Mouse (Mus musculus) 3134 (cell line): ENCODE measurements at regions not wholly inside any gene's neighbourhood (a gene's known extent, or its start where the extent isn't known, plus 50 kb on each side); places are given as distances from the start of the nearest gene placed in this dataset.
"Not testable (repeated sequence)": the region's sequence is repeated elsewhere in the genome, so short reads cannot be mapped to it uniquely, and the experiment has no call there.

Experiments
- DNase-seq: peaks from one replicate; pipeline ENCODE4 v3.0.0-alpha.2; 2011; ENCODE audit warnings: low spot score; ENCODE audit not compliant: insufficient read length; ENCODE audit errors: extremely low read depth

DNA sequence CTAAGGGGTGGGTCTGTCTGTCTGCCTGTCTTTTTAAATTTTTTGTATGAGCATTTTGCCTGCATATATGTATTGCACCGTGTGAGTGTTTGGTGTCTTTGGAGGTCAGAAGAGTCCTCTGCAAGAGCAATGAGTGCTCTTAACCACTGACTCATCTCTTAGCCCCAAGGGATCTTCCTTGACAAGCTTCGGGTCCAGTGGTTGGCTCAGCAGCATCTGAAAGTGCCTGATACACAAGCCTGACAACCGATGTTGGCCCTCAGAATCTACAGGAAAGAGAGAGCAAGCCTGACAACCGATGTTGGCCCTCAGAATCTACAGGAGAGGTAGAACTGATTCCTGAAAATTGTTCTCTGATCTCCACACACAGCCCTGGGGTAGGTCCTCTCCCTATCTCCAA is 110.7 kb upstream of the Teddm2 start:
- DNase-seq: no peak

GRCm38 (mm10) chr1:154016516-154016915 is 116.5 kb upstream of the Teddm2 start:
- no peak for DNase-seq

DNA sequence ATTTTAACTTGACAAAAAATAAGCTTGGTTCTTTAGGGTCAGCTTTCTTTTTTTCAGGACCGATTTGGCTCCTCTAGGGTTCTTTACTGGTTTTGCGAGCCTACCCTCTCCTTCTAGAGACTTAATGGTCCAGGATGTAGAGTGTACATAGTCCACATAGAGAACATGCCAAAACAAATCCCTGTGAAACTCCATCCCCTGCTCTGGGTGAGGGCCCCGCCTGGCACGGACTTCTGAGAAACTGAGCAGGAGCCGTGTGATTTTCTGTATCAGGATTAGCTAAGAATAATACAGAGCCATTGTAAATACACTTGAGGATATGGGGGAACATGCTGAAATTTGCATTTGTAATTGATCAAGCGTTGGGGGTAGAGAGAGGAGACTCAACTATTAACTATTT is 118.2 kb upstream of the Teddm2 start:
- no peak for DNase-seq

GRCm38 (mm10) chr1:154024301-154024700 is 124.3 kb upstream of the Teddm2 start:
- DNase-seq: no peak

DNA sequence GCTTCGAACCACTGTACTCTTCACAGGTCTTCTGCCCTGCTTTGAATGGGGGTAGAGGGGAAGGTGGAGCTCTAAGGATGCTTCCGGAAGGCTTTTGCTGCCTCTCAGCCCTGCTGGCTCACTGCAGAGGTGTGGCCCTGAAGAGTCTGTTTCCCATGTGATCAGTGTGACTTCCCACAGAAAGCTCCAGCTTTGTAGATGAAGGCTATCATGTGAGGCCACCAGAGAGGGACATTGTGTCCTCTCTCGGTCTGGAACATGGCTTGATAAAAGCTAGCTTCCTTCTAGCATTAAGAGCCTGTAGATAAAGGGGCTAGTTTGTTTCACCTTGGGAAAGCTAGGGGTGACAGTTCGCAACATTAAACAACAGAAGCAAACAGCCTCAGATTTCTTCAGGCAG is 127.3 kb upstream of the Teddm2 start:
- DNase-seq: no peak

- no peak for DNase-seq
Measured at GRCm38 (mm10) chr1:154029826-154030225, 129.8 kb upstream of the Teddm2 start.

GRCm38 (mm10) chr1:154032669-154033099 is 132.7 kb upstream of the Teddm2 start:
- peak; percentile 23 for DNase-seq

- DNase-seq: no peak
Measured at GRCm38 (mm10) chr1:154033958-154034606, 134.1 kb upstream of the Teddm2 start.

DNA sequence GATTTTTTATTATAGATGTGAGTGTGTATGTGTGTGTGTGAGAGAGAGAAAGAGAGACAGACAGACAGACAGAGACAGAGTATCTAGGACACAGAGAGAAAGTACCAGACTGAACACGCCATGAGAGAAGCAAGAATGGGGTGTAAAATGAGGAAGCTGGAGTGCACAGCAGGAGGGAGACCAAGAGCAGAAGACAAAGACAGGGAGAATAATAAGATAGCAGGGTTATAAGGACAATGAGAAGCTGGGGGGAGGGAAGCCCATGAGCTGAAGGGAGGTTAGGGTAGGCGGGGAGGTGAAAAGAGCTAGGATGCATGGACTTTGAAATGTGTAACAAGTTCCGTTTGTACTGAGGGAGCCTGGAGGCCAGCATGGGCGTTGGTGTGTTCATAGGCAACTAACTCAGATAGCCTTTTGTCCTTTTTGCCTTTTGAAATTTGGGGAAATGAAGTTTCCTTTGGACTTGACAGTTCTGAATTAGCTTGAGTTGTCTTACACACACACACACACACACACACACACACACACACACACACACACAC is 136.8 kb upstream of the Teddm2 start:
- DNase-seq: no peak

DNA sequence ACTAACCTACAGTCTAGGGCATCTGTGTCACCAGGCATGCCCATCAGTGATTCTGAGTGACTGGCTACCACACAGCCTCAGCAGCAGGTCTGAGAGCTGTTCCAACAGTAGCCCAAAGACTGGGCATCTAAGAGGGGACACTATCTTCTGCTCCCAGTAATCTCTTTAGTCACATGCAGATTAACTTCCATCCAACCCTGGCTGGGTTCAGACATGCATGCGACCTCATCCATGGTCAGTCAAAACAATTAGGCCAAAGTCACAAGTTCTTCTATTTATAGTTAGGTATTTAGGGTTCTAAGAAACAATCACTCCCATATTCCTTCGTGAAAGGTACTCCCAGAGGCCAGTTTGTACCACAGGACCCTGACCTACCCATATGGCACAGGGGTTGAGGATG is 138.2 kb upstream of the Teddm2 start:
- no peak for DNase-seq

- no peak for DNase-seq
Measured at GRCm38 (mm10) chr1:154040907-154041306, 140.9 kb upstream of the Teddm2 start.

DNA sequence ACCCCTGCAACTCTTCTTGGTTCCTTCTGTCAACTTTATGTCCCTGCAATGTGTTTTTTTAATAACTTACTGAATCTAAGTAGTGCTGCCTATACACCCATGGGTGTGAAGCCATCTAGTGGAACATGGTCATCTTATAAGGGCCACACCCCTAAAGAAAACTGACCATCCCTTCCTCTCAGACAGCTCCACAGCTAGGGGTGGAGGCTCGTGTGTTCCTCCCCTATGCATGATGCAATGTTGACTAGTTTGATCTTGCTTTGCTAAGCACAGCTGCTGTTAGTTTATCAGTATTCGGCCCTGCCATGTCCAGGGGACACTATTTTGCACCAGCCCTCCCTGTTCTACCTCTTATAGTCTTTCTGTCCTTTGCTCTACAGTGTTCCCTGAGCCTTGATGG is 142.9 kb upstream of the Teddm2 start:
- no peak for DNase-seq

DNA sequence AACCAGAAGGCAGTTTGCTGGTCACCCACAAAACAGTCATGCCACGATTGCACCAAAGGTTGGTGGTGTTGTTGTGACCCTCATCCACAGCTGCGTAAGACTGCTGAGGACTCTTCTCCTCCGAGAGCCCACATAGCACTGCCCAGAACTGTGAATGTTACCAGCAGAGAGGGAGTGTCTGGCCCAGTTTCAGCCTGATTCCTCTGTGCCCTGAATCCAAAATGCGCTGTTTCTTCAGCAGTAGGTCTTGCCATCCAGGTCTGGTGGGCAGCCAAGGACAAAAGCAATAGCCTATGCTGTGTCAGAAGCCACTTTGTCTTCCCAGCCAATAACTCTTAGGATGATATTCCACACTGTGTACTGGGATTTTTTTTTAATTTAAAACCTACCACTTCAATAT is 144.7 kb upstream of the Teddm2 start:
- no peak for DNase-seq

DNA sequence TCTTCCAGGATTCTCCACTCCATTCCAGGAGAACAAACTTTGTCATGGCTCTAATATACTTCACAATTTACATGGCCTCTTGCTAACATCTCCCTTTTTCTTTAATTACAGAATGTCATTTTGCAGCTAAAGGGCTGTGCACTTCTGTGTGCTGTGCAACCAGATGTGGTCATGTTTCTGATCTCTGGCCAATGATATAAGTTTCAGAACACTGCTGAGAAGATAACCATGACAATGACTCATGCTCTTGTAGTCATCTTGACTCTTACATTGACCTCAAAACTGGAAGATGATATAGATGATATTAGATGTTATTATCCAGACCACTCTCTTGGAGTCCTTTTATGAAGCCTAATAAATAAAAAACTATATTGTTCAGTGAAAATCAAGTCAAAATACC is 145.9 kb upstream of the Teddm2 start:
- DNase-seq: no peak

DNA sequence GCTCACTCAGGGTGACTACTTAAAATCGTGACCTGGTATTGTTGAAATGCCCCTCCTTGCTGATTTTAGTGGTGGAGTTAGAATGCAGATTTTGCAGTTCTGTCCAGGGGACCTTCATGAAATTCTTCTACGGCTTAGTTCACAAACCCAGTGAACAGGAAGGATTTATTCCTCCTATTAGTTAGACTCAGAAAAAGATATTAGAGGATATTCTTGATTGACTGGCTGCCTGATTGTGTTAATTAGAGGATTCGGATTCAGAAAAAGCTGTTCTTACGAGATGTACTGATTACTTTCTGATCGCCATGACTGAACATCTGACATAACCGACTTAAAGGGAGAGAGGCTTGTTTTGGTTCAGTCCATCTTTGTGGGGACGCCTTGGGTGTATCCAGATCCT is 147.3 kb upstream of the Zfp648 start:
- DNase-seq: no peak

GRCm38 (mm10) chr1:154054874-154055273 is 146.1 kb upstream of the Zfp648 start:
- DNase-seq: no peak

- not testable (repeated sequence) for DNase-seq
Measured at GRCm38 (mm10) chr1:154061397-154061796, 139.6 kb upstream of the Zfp648 start.

DNA sequence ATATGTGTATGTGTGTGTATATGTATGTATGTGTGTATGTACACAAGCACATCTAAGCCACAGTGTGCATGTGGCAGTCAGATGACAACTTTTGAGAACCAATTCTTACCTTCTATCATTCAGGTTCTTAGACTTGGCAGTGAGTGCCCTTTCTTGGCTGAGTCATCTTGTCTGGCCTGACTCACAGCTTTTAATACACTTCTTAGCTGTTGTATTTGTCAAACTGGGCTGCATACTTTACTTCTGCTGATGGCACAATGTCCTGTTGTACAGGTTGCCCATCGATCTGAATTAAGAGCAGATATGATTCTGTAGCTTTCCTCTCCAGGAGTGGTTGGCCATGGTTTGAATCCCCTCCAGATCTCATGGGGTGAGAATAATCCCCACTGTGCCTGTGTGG is 139.1 kb upstream of the Zfp648 start:
- DNase-seq: no peak

GRCm38 (mm10) chr1:154062666-154063065 is 138.3 kb upstream of the Zfp648 start:
- DNase-seq: no peak

DNA sequence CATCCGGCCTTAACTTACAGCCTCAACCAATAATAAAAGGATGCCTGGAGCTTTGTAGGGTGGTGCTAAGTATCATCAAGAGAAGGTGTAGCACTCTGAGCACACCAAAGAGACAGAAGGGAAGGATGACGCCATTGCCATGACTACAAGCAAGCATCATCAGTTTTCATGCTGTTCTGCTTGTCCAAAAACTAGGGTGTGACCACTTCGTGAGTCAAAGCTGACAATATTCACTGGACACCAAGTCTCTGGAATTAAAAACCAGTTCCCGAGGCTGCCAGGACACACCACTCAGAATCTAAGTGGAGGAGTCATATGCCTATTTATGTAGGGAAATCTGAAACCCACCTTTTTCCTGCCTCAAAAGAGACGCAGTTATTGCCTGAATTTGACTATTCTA is 136.4 kb upstream of the Zfp648 start:
- no peak for DNase-seq

DNA sequence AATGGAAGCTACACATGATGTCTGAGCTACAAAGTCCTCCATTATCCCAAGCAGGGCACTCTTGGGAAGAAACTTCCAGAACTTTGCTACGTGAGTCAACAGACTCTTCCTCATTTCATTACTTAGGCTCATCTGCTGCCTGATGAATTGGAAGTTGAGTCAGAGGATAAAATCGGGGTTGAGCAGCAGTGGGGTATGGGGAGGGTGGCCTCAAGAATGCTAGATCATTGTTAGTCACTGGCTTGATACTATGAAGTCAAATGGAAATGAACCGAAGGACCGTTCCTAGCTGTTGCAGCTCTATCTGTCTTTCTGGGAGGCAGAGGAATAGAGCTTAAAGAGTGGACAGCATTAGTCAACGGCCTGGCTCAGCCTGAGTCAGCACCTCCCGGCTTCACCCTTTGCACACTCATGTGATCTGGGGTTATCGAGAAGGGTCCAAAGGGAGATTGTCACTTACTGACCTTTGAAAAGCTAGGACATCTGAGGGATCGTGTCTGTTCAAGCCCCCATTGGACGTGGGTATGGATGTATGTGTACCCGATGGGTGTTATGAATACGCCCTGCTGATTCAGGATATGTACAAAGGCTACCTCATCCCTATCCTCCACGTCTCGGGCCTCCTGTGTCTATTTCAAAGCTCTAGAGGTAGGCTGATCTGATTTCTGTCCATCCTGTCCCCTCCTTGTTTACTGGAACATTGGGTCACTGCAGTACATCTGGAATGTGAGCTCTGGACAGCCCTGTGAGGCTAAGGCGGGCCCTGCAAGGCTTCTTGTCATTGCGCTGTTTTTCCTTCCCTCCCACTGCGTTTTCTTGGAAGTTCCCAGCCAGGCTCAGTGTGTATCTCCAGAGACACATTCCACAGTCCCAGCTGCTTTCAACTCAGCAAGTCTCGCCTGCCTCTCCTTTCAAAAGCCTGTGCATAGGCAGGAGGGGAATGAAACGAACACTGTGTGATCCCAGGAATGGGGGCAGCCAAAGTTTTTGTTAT is 135.4 kb upstream of the Zfp648 start:
- DNase-seq: peak; percentile 9

- DNase-seq: no peak
Measured at GRCm38 (mm10) chr1:154067856-154068255, 133.1 kb upstream of the Zfp648 start.
